In genomic region chr3:27779892-27780291, GRCm38 (mm10) we compare ENCODE assay signal across 20 mouse cellular contexts.
A peak's percentile ranks its signal among the peaks of the same experiment; 100 is the strongest.
DNase-seq lines count a peak whose midpoint lies in the region; ATAC-seq lines count a peak whose summit lies in the region.
"Had no signal": no experiment of that assay in that cellular context is flagged by ENCODE, and none has a peak within 500 bp of the region (broad histone marks: within the 10 kb centered on the region; RNA-seq: fewer than 3 reads in every experiment).

No protein-coding gene starts in this region.

- no peaks in the 10 kb centered on the region for H3K36me3 ChIP-seq in neural tube, embryonic 13.5 days
- no peaks in the 10 kb centered on the region for H3K36me3 ChIP-seq in midbrain, embryonic 12.5 days
- no peaks in the 10 kb centered on the region for H3K36me3 ChIP-seq in neural tube, embryonic 15.5 days
- H3K36me3 ChIP-seq: embryonic facial prominence, embryonic 13.5 days; heart, embryonic 10.5 days; lung, embryonic 15.5 days had no signal

- peaks cover 41% of the 10 kb centered on the region for H3K4me1 ChIP-seq in neural tube, embryonic 13.5 days (replicated peaks)
- peaks cover 32% of the 10 kb centered on the region for H3K4me1 ChIP-seq in midbrain, embryonic 12.5 days
- H3K4me1 ChIP-seq in neural tube, embryonic 15.5 days = peaks cover 31% of the 10 kb centered on the region

- no peak overlapping the region for H3K9ac ChIP-seq in neural tube, embryonic 13.5 days
- no peak overlapping the region for H3K9ac ChIP-seq in midbrain, embryonic 12.5 days (replicated peaks)
- H3K9ac ChIP-seq in neural tube, embryonic 15.5 days (replicated peaks) = no peak overlapping the region
- H3K9ac ChIP-seq: embryonic facial prominence, embryonic 13.5 days; liver, embryonic 14.5 days; lung, embryonic 15.5 days had no signal

- DNase-seq in embryo, embryonic 10 days (ENCODE audit: low spot score) = peak; percentile 38
- DNase-seq in embryo, embryonic 9.5 days (ENCODE audit: extremely low spot score) = no peak
- no peak for DNase-seq in neural tube, embryonic 10.5 days (ENCODE audit: extremely low spot score, low spot score)
- no peak for DNase-seq in urinary bladder, adult 18-20 months (ENCODE audit: low spot score in 2 of 2)
- no peak for DNase-seq in lung, postnatal 36 days
- DNase-seq: adrenal gland, adult 8-10 months; cerebellum, adult 11-12 months; kidney, adult 18-20 months; kidney, postnatal 10 days; right cerebral cortex, postnatal 14 days; spleen, adult 18-20 months; thymus, postnatal 36 days had no signal

- no peak overlapping the region for H3K27ac ChIP-seq in neural tube, embryonic 13.5 days (replicated peaks)
- H3K27ac ChIP-seq in midbrain, embryonic 12.5 days (replicated peaks) = no peak overlapping the region
- H3K27ac ChIP-seq in neural tube, embryonic 15.5 days (replicated peaks) = no peak overlapping the region
- H3K27ac ChIP-seq: embryonic facial prominence, embryonic 13.5 days; heart, embryonic 10.5 days; liver, embryonic 14.5 days; lung, embryonic 15.5 days; macrophage had no signal

- H3K9me3 ChIP-seq in neural tube, embryonic 13.5 days = no peaks in the 10 kb centered on the region
- H3K9me3 ChIP-seq in midbrain, embryonic 12.5 days = no peaks in the 10 kb centered on the region
- no peaks in the 10 kb centered on the region for H3K9me3 ChIP-seq in neural tube, embryonic 15.5 days (replicated peaks)
- H3K9me3 ChIP-seq: embryonic facial prominence, embryonic 13.5 days; heart, embryonic 10.5 days; lung, embryonic 15.5 days had no signal

- WGBS in neural tube, embryonic 13.5 days = 36% methylated on average over 7 of the region's 7 CpGs
- WGBS in midbrain, embryonic 12.5 days = 29% methylated on average over 7 of the region's 7 CpGs
- 30% methylated on average over 7 of the region's 7 CpGs for WGBS in neural tube, embryonic 15.5 days

- ATAC-seq in neural tube, embryonic 13.5 days (ENCODE audit: low read depth) = peak; percentile 57
- 0 out of 2 replicates have a peak, but pooled peaks have one; percentile 44 for ATAC-seq in midbrain, embryonic 12.5 days (ENCODE audit: low FRiP score, low read depth)
- ATAC-seq in neural tube, embryonic 15.5 days (ENCODE audit: low FRiP score) = peak; percentile 40

- no peaks in the 10 kb centered on the region for H3K27me3 ChIP-seq in neural tube, embryonic 13.5 days
- H3K27me3 ChIP-seq in midbrain, embryonic 12.5 days = no peaks in the 10 kb centered on the region
- no peaks in the 10 kb centered on the region for H3K27me3 ChIP-seq in neural tube, embryonic 15.5 days (replicated peaks)
- H3K27me3 ChIP-seq: embryonic facial prominence, embryonic 13.5 days; lung, embryonic 15.5 days had no signal

- H3K4me2 ChIP-seq in neural tube, embryonic 13.5 days = no peak overlapping the region
- no peak overlapping the region for H3K4me2 ChIP-seq in midbrain, embryonic 12.5 days (replicated peaks)
- H3K4me2 ChIP-seq in neural tube, embryonic 15.5 days = no peak overlapping the region
- H3K4me2 ChIP-seq: embryonic facial prominence, embryonic 13.5 days; lung, embryonic 15.5 days had no signal

- H3K4me3 ChIP-seq in neural tube, embryonic 13.5 days = no peak overlapping the region
- H3K4me3 ChIP-seq in midbrain, embryonic 12.5 days = no peak overlapping the region
- no peak overlapping the region for H3K4me3 ChIP-seq in neural tube, embryonic 15.5 days (replicated peaks)
- H3K4me3 ChIP-seq: embryonic facial prominence, embryonic 13.5 days; heart, embryonic 10.5 days; lung, embryonic 15.5 days had no signal
